Mouse (Mus musculus): ENCODE data around the gene Pappa2.

The Pappa2 gene

GRCm38 (mm10) chr1:158764211-158764610, 216.1 kb downstream of the Pappa2 start:
- no peak for DNase-seq

GRCm38 (mm10) chr1:158748356-158749096, 231.8 kb downstream of the Pappa2 start:
- DNase-seq = peak; percentile 72

DNA sequence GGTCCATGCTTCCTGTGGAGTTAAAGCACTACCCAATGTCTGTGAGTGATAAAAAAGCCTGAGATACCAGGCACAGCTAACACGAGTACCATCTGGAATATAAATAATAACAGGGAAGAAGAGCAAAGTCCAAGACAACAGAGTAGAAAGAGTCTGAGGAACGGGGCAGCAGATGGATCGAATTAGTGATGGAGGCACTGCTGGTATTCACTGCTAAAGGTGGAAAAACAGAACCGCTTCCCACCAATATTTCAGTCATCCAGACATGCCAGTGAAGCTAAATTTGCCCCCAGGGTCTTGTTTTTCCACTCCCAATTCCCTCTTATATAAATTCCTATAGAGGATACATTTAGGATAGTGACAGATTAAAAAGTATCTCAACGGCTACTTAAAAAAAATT, 238.8 kb downstream of the Pappa2 start:
- DNase-seq = no peak

GRCm38 (mm10) chr1:158740949-158741348, 239.3 kb downstream of the Pappa2 start:
- no peak for DNase-seq

GRCm38 (mm10) chr1:158740161-158740766, 240.0 kb downstream of the Pappa2 start:
- DNase-seq = no peak

- peak in 1 of 2 experiments; percentile 11 for DNase-seq
These were observed 241.0 kb downstream of the Pappa2 start for GRCm38 (mm10) chr1:158739132-158739919.

DNA sequence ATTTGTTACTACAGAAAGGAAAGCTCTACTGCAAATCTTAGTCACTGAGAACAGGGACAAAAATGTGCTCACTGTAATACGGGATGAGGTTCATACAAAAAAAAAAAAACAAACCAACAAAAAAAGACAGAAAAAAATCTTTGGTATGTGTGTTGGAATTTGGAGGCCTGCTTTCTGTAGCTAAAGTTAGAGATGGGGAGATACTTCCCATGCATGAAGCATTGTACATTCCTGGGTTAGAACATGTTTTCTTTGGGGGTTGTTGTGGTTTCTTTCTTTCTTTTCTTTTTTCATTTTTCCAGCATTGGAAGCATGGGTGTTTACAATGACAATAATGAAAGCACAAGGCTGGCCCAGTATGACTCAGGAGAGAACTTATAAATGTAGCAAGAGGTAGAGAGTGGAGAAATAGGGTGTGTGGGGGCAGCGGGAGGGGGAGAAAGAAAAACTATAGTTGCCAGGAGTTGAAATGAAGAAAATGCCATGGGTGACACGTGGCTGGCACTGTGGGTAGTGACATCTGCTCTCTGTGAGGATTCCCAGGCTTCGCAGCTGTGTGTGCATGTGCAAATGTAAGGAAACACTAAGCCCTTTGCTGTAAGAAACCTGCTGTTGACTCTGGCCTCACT, 247.3 kb downstream of the Pappa2 start:
- DNase-seq = no peak

DNA sequence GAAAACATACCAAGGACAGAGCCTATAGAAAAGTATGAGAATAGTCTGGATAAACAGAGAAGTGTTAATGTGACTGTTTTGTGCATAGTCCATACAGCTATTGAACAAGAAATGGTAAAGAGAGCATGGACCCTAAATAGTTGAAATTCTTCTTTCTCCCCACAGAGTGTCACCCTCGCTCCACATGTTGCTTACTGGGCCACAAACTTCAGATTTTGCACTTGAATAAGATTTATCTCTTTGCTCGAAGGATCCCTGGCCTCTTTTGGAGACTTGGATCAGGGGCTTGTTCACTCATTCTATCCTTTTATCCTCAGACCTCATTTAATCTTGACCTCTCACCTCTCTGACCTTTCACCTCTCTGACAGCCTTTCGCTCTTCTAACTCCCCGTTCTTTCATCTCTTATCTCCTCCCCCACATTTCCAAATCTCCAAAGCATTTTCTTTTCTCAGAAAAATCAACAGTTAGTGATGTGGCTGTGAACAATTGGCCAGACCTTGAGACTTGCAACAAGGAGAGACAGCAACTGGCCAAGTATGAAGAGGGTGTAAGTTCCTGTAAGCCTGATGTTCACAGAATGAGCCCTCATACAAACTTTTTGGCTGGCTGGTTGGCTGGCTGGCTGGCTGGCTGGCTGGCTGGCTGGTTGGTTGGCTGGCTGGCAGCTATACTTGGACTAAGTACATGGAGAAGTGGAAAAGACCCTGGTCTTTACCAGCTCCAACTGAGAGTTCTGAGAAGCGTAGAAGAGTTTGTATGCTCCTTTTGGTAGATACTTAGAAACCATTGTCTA, 266.8 kb downstream of the Pappa2 start:
- peak; percentile 45 to 58 for DNase-seq

DNA sequence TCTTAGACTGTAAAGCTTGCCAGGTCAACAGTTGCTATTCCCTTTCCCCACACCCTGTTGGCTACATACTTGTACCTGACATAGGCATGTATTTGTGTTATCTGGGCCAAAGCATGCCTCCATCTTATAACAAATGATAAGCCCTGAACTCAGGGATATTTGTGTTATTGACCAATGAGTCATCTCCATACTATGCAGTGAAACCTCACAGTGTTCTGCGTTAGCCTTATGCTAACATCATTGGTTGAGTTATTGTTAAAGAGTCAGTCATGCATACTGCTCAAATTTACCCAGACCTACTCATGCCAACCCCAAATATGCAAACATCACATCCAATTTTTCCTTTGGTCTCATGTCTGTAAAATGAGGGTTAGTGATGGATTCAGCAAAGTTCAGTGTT, 279.0 kb downstream of the Pappa2 start:
- DNase-seq = no peak

- DNase-seq = no peak
These were observed 280.1 kb downstream of the Pappa2 start for GRCm38 (mm10) chr1:158700147-158700546.

- DNase-seq = no peak
These were observed 281.0 kb downstream of the Pappa2 start for GRCm38 (mm10) chr1:158699276-158699675.

GRCm38 (mm10) chr1:158697859-158698569, 282.3 kb downstream of the Pappa2 start:
- DNase-seq = no peak

GRCm38 (mm10) chr1:158697423-158697822, 282.9 kb downstream of the Pappa2 start:
- DNase-seq = no peak

- DNase-seq = no peak
These were observed 292.6 kb downstream of the Pappa2 start for GRCm38 (mm10) chr1:158687726-158688125.

- peak; percentile 77 to 83 for DNase-seq
These were observed 310.2 kb downstream of the Pappa2 start for GRCm38 (mm10) chr1:158669971-158670592.

- DNase-seq = no peak
These were observed 314.3 kb downstream of the Pappa2 start for GRCm38 (mm10) chr1:158666001-158666400.
